Mouse (Mus musculus) NIH3T3 (cell line): Measurements from ENCODE around the gene Pramef17.
"Not testable (repeated sequence)": the region's sequence is repeated elsewhere in the genome, so short reads cannot be mapped to it uniquely, and the experiment has no call there.

Experiments used
- DNase-seq: peaks from one replicate; pipeline ENCODE4 v3.0.0-alpha.2; 2012; ENCODE audit warnings: low read depth

Gene Pramef17

GRCm38 (mm10) chr4:143994269-143994668 lies at the start of gene Pramef17:
Pramef17 (minus strand) TSS chr4:143994369.
- DNase-seq = not testable (repeated sequence)

- not testable (repeated sequence) for DNase-seq
Measured at GRCm38 (mm10) chr4:143988126-143988525, 6.0 kb downstream of the Pramef17 start.

- not testable (repeated sequence) for DNase-seq
Measured at GRCm38 (mm10) chr4:143987475-143987941, 6.7 kb downstream of the Pramef17 start.

- not testable (repeated sequence) for DNase-seq
Measured at GRCm38 (mm10) chr4:143985733-143986132, 8.4 kb downstream of the Pramef17 start.

- DNase-seq = not testable (repeated sequence)
Measured at GRCm38 (mm10) chr4:143985165-143985564, 9.0 kb downstream of the Pramef17 start.

GRCm38 (mm10) chr4:143983446-143983845 lies 10.7 kb downstream of the Pramef17 start:
- DNase-seq = not testable (repeated sequence)

- DNase-seq = not testable (repeated sequence)
Measured at GRCm38 (mm10) chr4:143966850-143967249, 27.3 kb downstream of the Pramef17 start, which contains the start of gene Gm13101. Gm13101 (minus strand) TSS chr4:143966950.

GRCm38 (mm10) chr4:143950916-143951315 lies 43.3 kb downstream of the Pramef17 start, which contains the start of gene Pramef25:
Pramef25 (minus strand) TSS chr4:143951016.
- DNase-seq = not testable (repeated sequence)
